Mouse (Mus musculus) stomach, embryonic 15.5 days (tissue): Measurements from ENCODE around the gene Prkcd. TPM values are rescaled to one million over a fixed set of nuclear protein-coding genes. Genes with fewer than 3 reads are reported as not detected.
A peak's percentile ranks its signal among the peaks of the same experiment; 100 is the strongest.

Experiments used
- ATAC-seq: fragments of 200-750 bp; cut with Nextera tagmentation; 2 replicates; pipeline ENCODE4 v1.8.0; 2017; ENCODE audit warnings: low read depth, moderate number of reproducible peaks, moderate TSS enrichment; ENCODE audit not compliant: insufficient read depth, low FRiP score
- H3K27ac ChIP-seq: fragments of 300-500 bp; sonication (generic); 2 replicates; pipeline ENCODE4 v1.5.1; 2015; ENCODE audit warnings: mild to moderate bottlenecking, inconsistent platforms
- H3K27me3 ChIP-seq: fragments of 300-500 bp; sonication (generic); replicated peaks from 2 replicates; pipeline ENCODE4 v1.6.1; 2015; ENCODE audit warnings: inconsistent platforms
- H3K36me3 ChIP-seq: fragments of 300-500 bp; sonication (generic); 2 replicates; pipeline ENCODE4 v1.6.1; 2015; ENCODE audit warnings: inconsistent platforms
- H3K4me1 ChIP-seq: fragments of 300-500 bp; sonication (generic); 2 replicates; pipeline ENCODE4 v1.6.1; 2015; ENCODE audit warnings: inconsistent platforms
- H3K4me2 ChIP-seq: fragments of 300-500 bp; sonication (generic); 2 replicates; pipeline ENCODE4 v1.6.1; 2015; ENCODE audit warnings: mild to moderate bottlenecking, inconsistent platforms
- H3K4me3 ChIP-seq: fragments of 300-500 bp; sonication (generic); replicated peaks from 2 replicates; pipeline ENCODE4 v1.5.1; 2015; ENCODE audit warnings: inconsistent platforms
- H3K9ac ChIP-seq: fragments of 300-500 bp; sonication (generic); 2 replicates; pipeline ENCODE4 v1.6.1; 2015; ENCODE audit warnings: inconsistent platforms
- H3K9me3 ChIP-seq: fragments of 300-500 bp; sonication (generic); 2 replicates; pipeline ENCODE4 v1.6.1; 2016; ENCODE audit warnings: inconsistent platforms
- WGBS: fragments of 180-500 bp; shearing (Covaris S2); methylation state at CpG from one replicate; pipeline ENCODE4 v1.1.7; 2015; 5-methylcytosine and 5-hydroxymethylcytosine counted together
- polyA plus RNA-seq: library from polyadenylated mRNA; unstranded; fragments of >200 nt; fragmentation: Nextera tagmentation; extraction: Ambion mirVana; gene quantifications from 2 replicates; pipeline ENCODE4 v1.2.1, GENCODE M21; 2015

Prkcd gene
- polyA plus RNA-seq, 1 experiment from 2014 or later: 56.2 TPM

DNA sequence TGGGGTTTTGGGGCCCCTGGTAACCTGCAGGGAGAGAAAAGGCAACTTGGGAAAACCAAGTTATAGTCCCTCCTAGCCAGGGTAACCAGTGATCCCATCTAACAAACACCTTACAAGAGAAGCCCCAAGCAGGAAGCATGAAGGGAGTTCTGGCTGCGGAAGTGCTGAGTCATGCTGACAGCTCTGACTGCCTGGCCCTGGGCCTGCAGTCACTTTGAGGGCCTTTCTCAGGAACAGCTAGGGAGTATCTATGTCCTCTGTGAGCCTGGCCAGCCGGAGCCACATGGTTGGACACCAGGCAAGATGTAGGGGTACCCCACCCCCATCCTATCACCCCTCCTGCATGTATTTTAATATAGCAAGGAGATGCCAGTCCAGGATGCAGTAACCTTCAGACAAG lies 61.6 kb downstream of the Prkcd start:
- no peak; the same call in 1 of the 2 replicates for ATAC-seq
- Histone ChIP-seq H3K9me3 (no peaks in the 10 kb centered on the region), H3K9ac (no peak overlapping the region), H3K4me2 (no peak overlapping the region), H3K27ac (no peak overlapping the region), H3K27me3 (no peaks in the 10 kb centered on the region), H3K4me1 (no peaks in the 10 kb centered on the region), H3K36me3 (peaks cover 64% of the 10 kb centered on the region), H3K4me3 (no peak overlapping the region)
- WGBS: 87% methylated on average over 2 of the region's 2 CpGs

GRCm38 (mm10) chr14:30562343-30562742 lies 63.7 kb downstream of the Prkcd start:
- no peaks in the 10 kb centered on the region for H3K27me3 ChIP-seq
- no peak for ATAC-seq
- H3K9me3 ChIP-seq: no peaks in the 10 kb centered on the region
- no peak overlapping the region for H3K4me3 ChIP-seq
- H3K9ac ChIP-seq: no peak overlapping the region
- H3K4me2 ChIP-seq: no peak overlapping the region
- no peak overlapping the region for H3K27ac ChIP-seq
- H3K4me1 ChIP-seq: peaks cover 4% of the 10 kb centered on the region; the same call in 1 of the 2 replicates
- peaks cover 58% of the 10 kb centered on the region for H3K36me3 ChIP-seq

GRCm38 (mm10) chr14:30561470-30562187 lies 64.4 kb downstream of the Prkcd start:
- WGBS: 72% methylated on average over 14 of the region's 14 CpGs
- no peak overlapping the region for H3K4me2 ChIP-seq
- peaks cover 6% of the 10 kb centered on the region; the same call in 1 of the 2 replicates for H3K4me1 ChIP-seq
- peak; percentile 84 for ATAC-seq
- H3K27me3 ChIP-seq: no peaks in the 10 kb centered on the region
- peak overlapping the region; percentile 57 for H3K27ac ChIP-seq
- no peak overlapping the region for H3K9ac ChIP-seq
- H3K4me3 ChIP-seq: no peak overlapping the region
- no peaks in the 10 kb centered on the region for H3K9me3 ChIP-seq
- H3K36me3 ChIP-seq: peaks cover 52% of the 10 kb centered on the region

DNA sequence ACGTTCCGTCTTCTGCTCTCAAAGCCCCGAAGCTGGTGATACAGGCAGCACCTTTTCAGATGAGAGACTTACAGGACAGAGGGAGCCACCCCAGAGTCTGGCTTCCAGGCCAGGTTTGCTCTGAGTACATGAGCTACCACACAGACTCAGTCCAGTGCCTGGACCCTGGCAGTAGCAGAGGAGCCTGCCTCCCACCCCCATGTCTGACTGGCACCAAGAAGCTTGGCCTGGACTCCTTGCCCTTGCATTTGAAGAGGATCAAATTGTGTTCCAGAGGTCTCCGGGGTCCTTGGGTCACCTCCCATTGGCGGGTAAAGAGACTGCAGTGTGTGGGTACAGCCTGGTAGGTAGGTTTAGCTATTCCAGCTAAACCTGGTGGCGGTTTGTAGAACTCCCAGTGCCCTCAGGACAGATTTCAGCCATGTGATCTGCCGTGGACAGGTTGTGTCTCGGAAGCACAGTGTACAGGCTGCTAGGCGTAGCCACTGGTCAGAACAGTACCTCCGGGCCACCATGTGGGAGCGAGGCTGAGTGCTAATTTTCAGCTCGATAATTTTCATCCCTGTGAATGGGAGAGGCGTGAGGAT lies 65.1 kb downstream of the Prkcd start:
- Histone ChIP-seq H3K9me3 (no peaks in the 10 kb centered on the region), H3K4me3 (no peak overlapping the region), H3K9ac (no peak overlapping the region), H3K4me1 (peaks cover 6% of the 10 kb centered on the region; the same call in 1 of the 2 replicates), H3K4me2 (no peak overlapping the region), H3K27me3 (no peaks in the 10 kb centered on the region), H3K36me3 (peaks cover 49% of the 10 kb centered on the region), H3K27ac (peak overlapping the region; percentile 57; the same call in 1 of the 2 replicates)
- 91% methylated on average over 13 of the region's 13 CpGs for WGBS
- no peak for ATAC-seq

DNA sequence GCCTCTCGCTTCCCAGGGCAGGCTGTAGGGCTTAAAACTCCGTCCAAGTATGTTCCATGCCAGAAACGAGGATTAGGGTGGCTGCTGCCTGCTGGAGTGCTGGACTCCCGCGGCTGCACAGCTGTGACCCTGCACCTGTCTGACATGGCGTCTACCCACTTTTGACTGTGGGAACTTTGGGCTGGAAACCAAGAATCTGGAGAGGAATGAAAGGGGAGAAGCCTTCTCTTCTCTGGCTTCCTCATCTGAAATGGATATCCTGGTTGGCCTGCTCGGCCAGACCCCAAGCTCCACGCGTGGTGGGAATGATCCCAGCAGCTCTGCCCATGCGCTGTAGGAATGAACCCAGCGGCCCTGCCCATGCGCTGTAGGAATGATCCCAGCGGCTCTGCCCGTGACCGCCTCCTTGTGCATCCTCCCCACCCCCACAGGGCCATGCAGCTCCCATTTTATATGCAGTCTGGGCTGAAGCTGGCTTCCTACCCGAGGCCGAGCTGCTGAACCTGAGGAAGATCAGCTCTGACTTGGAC lies 66.6 kb downstream of the Prkcd start:
- no peaks in the 10 kb centered on the region for H3K9me3 ChIP-seq
- 84% methylated on average over 17 of the region's 17 CpGs for WGBS
- H3K36me3 ChIP-seq: peaks cover 37% of the 10 kb centered on the region
- no peak for ATAC-seq
- H3K4me2 ChIP-seq: no peak overlapping the region
- H3K4me1 ChIP-seq: peaks cover 6% of the 10 kb centered on the region; the same call in 1 of the 2 replicates
- no peaks in the 10 kb centered on the region for H3K27me3 ChIP-seq
- no peak overlapping the region for H3K4me3 ChIP-seq
- H3K9ac ChIP-seq: no peak overlapping the region
- H3K27ac ChIP-seq: no peak overlapping the region

DNA sequence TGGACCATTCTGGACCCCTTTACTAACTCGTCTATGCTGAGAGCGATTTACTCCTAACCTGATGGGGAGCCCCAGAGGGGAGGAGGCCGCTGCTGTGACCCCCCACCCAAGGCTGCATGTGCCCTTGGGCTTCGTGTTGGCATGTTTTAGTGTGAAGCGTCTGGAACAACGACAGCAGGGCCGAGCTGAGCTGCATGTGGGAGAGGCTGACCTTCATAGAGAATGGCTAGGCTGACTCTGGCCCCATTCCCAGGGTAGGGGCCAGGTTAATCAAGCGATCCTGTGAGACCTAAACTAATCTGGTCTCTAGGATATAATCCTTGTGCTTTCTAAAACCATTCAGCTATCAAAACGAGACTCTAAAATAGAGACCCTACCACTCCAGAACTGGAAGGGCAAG lies 68.3 kb downstream of the Prkcd start:
- Histone ChIP-seq H3K9ac (no peak overlapping the region), H3K4me2 (no peak overlapping the region), H3K27ac (peak overlapping the region; percentile 62), H3K4me3 (no peak overlapping the region), H3K27me3 (no peaks in the 10 kb centered on the region), H3K4me1 (peaks cover 10% of the 10 kb centered on the region; the same call in 1 of the 2 replicates), H3K36me3 (peaks cover 37% of the 10 kb centered on the region), H3K9me3 (no peaks in the 10 kb centered on the region)
- 70% methylated on average over 9 of the region's 9 CpGs for WGBS
- ATAC-seq: no peak

DNA sequence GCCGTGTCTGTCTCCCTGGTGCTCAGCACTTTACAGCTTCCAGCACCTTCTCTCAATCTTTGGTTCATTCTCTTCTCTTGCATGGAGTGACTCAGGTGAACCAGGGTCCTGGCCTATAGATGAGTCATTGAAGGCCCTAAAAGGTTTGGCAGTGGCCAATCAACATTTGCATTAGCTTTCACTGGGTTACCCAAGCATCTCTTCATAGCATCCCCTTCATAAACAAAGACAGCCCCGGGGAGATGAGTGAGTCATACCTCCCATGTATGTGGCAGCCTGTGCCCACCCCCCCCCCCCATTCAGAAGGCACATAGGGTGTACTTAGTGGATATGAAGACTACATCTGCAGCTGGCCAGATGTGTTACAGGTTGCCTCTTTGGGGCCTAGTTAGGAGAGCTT lies 69.4 kb downstream of the Prkcd start:
- H3K9ac ChIP-seq: no peak overlapping the region

GRCm38 (mm10) chr14:30553185-30553584 lies 72.8 kb downstream of the Prkcd start:
- 81% methylated on average over 4 of the region's 4 CpGs for WGBS
- peaks cover 32% of the 10 kb centered on the region for H3K4me1 ChIP-seq
- no peaks in the 10 kb centered on the region for H3K9me3 ChIP-seq
- no peaks in the 10 kb centered on the region for H3K27me3 ChIP-seq
- no peak overlapping the region for H3K4me3 ChIP-seq
- ATAC-seq: no peak
- no peak overlapping the region for H3K27ac ChIP-seq
- no peak overlapping the region for H3K9ac ChIP-seq
- peaks cover 9% of the 10 kb centered on the region; the same call in 1 of the 2 replicates for H3K36me3 ChIP-seq
- no peak overlapping the region for H3K4me2 ChIP-seq

More for the DNA sequence above, 69.4 kb downstream of the Prkcd start:
- WGBS: 94% methylated on average over 2 of the region's 2 CpGs
- Histone ChIP-seq H3K36me3 (peaks cover 37% of the 10 kb centered on the region), H3K4me3 (no peak overlapping the region), H3K4me2 (no peak overlapping the region), H3K4me1 (peaks cover 11% of the 10 kb centered on the region; the same call in 1 of the 2 replicates), H3K27me3 (no peaks in the 10 kb centered on the region), H3K27ac (no peak overlapping the region), H3K9me3 (no peaks in the 10 kb centered on the region)
- no peak for ATAC-seq

- WGBS: 80% methylated on average over 2 of the region's 2 CpGs
- no peak for ATAC-seq
- H3K27me3 ChIP-seq: no peaks in the 10 kb centered on the region
- peaks cover 6% of the 10 kb centered on the region; the same call in 1 of the 2 replicates for H3K36me3 ChIP-seq
- no peak overlapping the region for H3K4me2 ChIP-seq
- H3K9me3 ChIP-seq: no peaks in the 10 kb centered on the region
- H3K27ac ChIP-seq: no peak overlapping the region
- no peak overlapping the region for H3K4me3 ChIP-seq
- no peak overlapping the region for H3K9ac ChIP-seq
- H3K4me1 ChIP-seq: peaks cover 31% of the 10 kb centered on the region
These were observed 74.0 kb downstream of the Prkcd start for GRCm38 (mm10) chr14:30551981-30552380.

- WGBS: 57% methylated on average over 5 of the region's 5 CpGs
- Histone ChIP-seq H3K4me3 (peak overlapping the region; percentile 80), H3K4me2 (peak overlapping the region; percentile 78), H3K4me1 (peaks cover 31% of the 10 kb centered on the region), H3K27ac (no peak overlapping the region), H3K27me3 (no peaks in the 10 kb centered on the region), H3K9ac (no peak overlapping the region), H3K36me3 (peaks cover 6% of the 10 kb centered on the region; the same call in 1 of the 2 replicates), H3K9me3 (no peaks in the 10 kb centered on the region)
- ATAC-seq: no peak
These were observed 74.5 kb downstream of the Prkcd start for GRCm38 (mm10) chr14:30551509-30551908.

- H3K27ac ChIP-seq: 0 out of 2 replicates have a peak overlapping the region, but pooled peaks have one; percentile 93
These were observed 75.6 kb downstream of the Prkcd start for GRCm38 (mm10) chr14:30550232-30551070.

More at GRCm38 (mm10) chr14:30550232-30551070, 75.6 kb downstream of the Prkcd start:
- Histone ChIP-seq H3K27me3 (no peaks in the 10 kb centered on the region), H3K9me3 (no peaks in the 10 kb centered on the region), H3K4me1 (peaks cover 31% of the 10 kb centered on the region), H3K9ac (peak overlapping the region; percentile 76; the same call in 1 of the 2 replicates), H3K4me3 (peak overlapping the region; percentile 80), H3K36me3 (no peaks in the 10 kb centered on the region), H3K4me2 (peak overlapping the region; percentile 78)
- ATAC-seq: no peak
- WGBS: 23% methylated on average over 8 of the region's 8 CpGs
